Mouse (Mus musculus) naive thymus-derived CD4-positive, alpha-beta T cell, adult 2 months (primary cell): ENCODE results near the gene Lgals4.

ENCODE experiments used
- DNase-seq: peaks from one replicate; pipeline ENCODE4 v3.0.0-alpha.2; 2011; ENCODE audit warnings: low read depth

The Lgals4 gene

GRCm38 (mm10) chr7:28822556-28822955, 11.1 kb upstream of the Lgals4 start:
- DNase-seq: no peak

GRCm38 (mm10) chr7:28822993-28823903, 10.4 kb upstream of the Lgals4 start:
- no peak for DNase-seq

- no peak for DNase-seq
Measured at GRCm38 (mm10) chr7:28823932-28824331, 9.7 kb upstream of the Lgals4 start.

GRCm38 (mm10) chr7:28824941-28825685, 8.5 kb upstream of the Lgals4 start, which contains the start of gene Ech1:
Ech1 (plus strand) TSS chr7:28825217.
- peak; percentile 93 for DNase-seq

DNA sequence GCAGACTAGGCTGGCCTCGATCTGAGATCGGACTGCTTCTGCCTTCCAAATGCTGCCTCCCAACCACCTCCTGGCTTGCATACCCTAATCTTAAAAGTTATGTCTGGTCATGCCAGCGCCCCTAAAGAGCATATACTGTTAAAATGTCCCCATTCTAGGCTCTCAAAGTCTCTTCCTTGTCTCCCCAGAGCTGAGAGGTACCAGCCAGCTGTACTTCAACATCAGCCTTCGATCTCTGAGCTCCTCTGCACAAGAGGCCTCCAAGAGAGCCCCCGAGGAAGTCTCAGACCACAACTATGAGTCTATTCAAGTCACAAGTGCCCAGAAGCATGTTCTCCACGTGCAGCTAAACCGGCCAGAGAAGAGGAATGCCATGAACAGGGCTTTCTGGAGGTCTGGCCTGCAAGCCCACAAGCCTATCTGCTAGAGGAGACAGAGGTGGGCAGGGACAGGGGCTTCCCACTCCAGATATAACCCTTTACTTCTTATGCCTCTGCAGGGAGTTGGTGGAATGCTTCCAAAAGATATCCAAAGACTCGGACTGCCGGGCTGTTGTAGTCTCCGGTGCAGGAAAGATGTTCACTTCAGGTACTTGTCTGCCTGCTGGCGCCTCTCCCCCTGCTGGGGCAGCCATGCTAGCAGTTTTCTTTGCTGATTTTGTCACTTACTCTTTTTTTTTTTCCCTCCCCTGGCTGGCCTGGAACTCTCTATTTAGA, 7.8 kb upstream of the Lgals4 start:
- DNase-seq: peak; percentile 70

- no peak for DNase-seq
Measured at GRCm38 (mm10) chr7:28826402-28826772, 7.3 kb upstream of the Lgals4 start.

DNA sequence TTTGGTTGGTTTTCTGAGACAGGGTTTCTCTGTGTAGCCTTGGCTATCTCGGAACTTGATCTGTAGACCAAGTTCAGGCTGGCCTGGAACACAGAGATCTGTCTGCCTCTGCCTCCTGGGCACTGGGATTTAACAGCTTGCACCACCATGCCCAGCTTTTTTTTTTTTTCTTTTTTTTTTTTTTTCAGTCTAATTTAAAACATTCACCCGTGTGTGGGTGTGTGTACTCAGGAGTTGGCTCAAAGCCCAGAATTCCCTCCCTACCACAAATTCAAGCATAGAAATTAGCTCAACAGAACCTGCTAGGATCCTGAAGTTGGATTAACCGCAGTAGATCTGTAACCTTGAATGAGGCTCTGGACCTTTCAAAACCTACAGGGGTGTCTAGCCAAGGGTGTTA, 6.3 kb upstream of the Lgals4 start:
- no peak for DNase-seq

GRCm38 (mm10) chr7:28829821-28830220, 3.8 kb upstream of the Lgals4 start:
- DNase-seq: no peak

DNA sequence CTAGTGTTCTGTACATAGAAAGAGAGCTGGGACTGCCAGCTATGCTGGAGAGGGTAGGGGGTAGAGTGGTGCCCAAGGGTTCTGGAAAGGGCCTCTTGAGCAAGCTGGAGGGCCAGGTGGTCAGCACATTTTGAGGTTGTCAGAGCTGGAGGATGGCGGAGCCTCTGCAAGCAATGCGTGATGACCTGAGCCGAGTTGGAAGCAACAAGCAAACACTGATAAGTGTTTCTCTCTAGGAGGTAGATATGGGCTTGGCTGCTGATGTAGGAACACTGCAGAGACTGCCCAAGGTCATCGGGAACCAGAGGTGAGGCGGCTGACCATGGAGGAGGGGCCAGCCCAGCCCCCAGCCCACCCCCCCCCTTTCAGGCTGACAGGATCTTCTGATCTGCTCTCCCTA, 2.7 kb upstream of the Lgals4 start:
- no peak for DNase-seq

- no peak for DNase-seq
Measured at GRCm38 (mm10) chr7:28831411-28832125, 2.1 kb upstream of the Lgals4 start.

GRCm38 (mm10) chr7:28832137-28832536, 1.5 kb upstream of the Lgals4 start:
- DNase-seq: no peak

- DNase-seq: no peak
Measured at GRCm38 (mm10) chr7:28836936-28837335, 3.3 kb downstream of the Lgals4 start.

DNA sequence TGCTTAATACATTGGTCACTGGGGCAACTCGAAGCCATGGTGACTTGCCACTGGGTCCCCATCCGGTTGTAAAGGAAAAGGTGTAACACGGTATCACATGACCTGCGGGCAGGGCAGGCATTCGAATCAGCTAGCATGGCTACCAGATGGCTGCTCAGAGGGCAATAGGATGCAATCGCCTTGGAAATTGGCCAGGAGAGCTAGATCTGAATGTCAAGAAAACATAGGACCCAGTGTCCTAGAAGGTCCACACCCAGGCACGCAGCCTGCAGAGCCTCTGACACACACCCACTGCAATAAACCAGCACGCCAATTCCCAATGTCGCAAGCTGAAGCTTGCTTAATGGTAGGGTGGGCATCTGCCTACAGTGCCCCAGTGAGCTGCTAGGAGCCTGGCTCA, 4.7 kb downstream of the Lgals4 start:
- DNase-seq: no peak

GRCm38 (mm10) chr7:28847273-28847672, 13.6 kb downstream of the Lgals4 start:
- DNase-seq: no peak

GRCm38 (mm10) chr7:28849700-28850236, 16.1 kb downstream of the Lgals4 start:
- DNase-seq: no peak

GRCm38 (mm10) chr7:28850642-28851041, 17.0 kb downstream of the Lgals4 start:
- DNase-seq: no peak

DNA sequence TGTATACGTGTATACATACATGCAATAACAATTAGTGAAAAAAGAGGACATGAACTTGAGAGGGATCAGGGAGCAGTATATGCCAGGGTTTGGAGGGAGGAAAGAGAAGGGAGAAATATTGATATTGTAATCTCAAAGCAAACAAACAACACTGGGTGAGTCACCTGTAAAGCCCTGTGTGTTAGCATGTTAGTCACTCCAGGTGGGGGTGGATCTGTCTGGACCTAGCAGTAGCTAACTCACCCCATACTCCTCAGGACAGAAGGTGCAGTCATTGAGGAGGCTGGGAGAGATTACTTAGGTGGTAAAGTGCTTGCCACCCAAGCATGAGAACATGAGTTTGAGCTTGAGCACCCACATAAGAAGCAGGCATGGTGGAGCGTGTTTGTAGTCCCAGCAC, 26.3 kb downstream of the Lgals4 start:
- no peak for DNase-seq

DNA sequence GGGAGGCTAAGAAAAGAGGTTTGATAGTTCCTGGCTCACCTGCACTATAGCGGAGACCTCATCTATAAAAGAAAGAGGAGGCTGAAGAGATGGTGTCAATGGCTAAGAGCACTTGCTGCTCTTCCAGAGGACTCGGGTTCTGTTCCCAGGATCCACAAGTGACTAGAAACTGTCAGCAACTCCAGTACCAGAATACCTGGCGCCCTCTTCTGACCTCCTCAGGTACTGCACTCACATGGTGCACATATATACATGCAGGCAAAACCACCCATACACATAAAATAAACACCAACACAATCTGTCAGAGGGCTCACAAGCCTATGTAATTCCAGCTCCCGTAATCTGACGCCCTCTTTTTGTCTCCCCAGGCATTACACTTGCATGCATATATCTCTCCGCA, 27.2 kb downstream of the Lgals4 start:
- peak; percentile 51 for DNase-seq

DNA sequence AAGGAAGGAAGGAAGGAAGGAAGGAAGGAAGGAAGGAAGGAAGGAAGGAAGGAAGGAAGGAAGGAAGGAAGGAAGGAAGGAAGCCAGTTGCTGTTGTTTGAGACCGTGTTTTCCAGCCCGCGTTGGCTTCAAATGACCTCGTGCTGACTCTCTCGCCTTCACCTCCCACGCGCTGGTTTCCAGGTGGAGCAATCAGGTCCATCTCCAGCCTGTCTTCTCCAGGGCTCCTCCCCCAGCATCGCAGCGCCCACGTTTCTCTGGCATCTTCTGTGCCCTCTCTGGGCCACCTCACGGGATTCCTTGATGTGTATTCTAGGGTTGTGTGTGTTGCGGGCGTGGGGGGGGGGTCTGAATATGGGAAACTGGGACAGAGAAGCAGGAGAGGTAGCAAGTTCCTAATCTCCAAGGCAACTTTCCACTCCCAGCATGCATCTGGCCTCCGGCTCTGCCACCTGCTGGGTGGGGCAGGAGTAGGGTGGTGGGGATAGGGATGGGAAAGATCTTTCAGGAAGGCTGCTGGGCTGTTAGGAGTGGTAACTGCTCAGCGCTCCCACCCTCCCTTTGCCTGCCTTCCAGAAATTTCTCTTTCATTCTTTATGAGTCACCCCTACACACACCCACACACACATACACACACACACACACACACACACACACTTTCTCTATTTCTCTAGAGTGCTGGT, 29.3 kb downstream of the Lgals4 start:
- DNase-seq: no peak

- DNase-seq: peak; percentile 46
Measured at GRCm38 (mm10) chr7:28863540-28863939, 29.9 kb downstream of the Lgals4 start, which contains the start of gene Lgals7. Lgals7 (plus strand) TSS chr7:28863853.

GRCm38 (mm10) chr7:28864288-28864750, 30.7 kb downstream of the Lgals4 start:
- DNase-seq: no peak
